Mouse (Mus musculus) neutrophil, adult 83 days (primary cell): ENCODE results near the gene Calb2. TPM values are rescaled to one million over a fixed set of nuclear protein-coding genes. Genes with fewer than 3 reads are reported as not detected.

Experiments used
- total RNA-seq, 2 experiments: library from RNA; stranded (reverse); gene quantifications; one replicate each; pipeline ENCODE4 v1.2.4; 2023

Gene Calb2
- not detected for total RNA-seq

DNA sequence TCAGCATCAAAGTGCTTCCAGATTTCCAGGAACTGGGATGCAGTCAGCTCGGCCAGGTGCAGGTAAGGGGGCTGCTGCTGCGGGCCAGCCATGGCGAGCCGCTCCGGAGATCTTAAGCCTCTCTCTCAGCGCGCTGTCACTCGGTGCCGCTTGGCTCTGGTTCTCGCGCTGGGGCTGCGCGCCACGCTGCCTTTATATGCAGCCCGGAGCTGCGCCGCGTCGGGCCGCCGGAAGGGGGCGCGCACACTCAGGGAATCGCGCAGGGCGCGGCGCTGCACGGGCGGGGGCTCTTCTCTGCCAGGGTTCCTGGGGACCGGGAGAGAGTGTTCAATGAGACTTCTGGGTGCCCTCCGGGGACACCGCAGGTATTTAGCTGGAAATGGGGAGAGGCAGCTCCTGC is at the start of gene Calb2:
TSS of gene Calb2 (minus strand) at position 165 of the 400 bp plus-strand sequence.

DNA sequence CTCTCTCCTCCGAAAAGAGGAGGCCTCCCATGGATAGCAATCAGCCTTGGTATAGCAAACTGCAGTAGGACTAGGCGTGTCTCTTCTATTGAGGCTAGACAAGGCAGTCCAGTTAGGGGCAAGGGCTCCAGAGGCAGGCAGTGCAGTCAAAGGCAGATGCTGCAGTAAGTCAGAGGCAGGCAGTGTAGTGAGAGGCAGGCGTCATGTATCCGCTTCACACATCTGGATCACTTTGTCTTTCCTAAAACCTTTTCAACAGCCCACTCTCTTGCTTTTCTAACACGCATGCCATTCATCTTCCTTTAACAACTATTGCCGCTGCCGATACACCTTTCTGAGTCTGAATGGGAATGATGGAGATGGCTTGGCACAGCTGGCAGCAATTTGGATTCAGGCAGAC is 47.4 kb upstream of the Calb2 start, which contains the start of gene Cmtr2:
TSS of gene Cmtr2 (plus strand) at position 301 of the 400 bp plus-strand sequence.

DNA sequence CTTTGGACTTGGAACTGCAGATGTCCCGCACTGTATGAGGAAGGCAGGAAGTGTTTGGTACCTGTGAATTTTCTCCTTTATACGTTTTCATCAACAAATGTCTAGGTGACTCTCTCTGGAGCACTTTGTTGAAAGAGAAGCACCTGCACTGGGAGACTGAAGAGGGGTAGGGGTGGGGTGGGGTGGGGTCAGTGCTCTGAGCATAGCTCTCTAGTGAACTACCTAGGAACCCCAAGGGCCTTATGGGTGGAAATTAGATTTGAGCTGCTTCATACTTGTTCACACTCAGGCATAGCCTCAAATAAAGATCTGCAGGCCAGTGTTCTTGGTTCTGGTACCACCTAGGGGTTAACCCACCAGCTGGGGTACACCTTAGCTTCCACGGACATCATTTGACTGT is 65.4 kb downstream of the Calb2 start, which contains the start of gene Gm17720:
TSS of gene Gm17720 (minus strand) at position 101 of the 400 bp plus-strand sequence.

DNA sequence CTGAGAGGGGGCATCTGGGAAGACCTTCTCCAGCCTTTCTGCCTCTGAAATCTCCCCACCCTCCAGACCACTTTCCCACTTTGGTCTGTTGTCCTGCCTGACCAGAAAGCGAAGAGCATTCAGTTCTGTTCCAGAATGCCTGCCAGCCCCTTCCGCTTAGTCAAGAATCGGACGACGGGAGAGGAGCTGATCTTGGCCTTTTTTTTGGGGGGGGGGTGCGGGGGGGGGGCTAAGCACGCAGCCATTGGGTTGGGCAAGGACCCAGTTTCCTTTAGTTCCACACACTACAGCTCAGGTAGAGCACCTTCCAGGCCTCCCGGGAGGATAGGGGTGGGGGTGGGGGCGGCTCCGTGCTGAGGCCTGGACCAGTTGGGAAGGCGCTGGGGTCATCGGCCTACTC is 67.1 kb downstream of the Calb2 start, which contains the start of gene Gm21964:
TSS of gene Gm21964 (plus strand) at position 301 of the 400 bp plus-strand sequence.

Other genes with a start within 250 kb of the Calb2 start
- not detected for gene Marveld3, start 206.0 kb downstream of the Calb2 start, total RNA-seq
- gene Tat, start 177.8 kb downstream of the Calb2 start, total RNA-seq = not detected
- gene Chst4, start 128.5 kb downstream of the Calb2 start, total RNA-seq = not detected
- not detected for gene Zfp612, start 88.5 kb downstream of the Calb2 start, total RNA-seq
- gene Gm21964, start 67.0 kb downstream of the Calb2 start, total RNA-seq = not detected
- not detected for gene Gm17720, start 65.5 kb downstream of the Calb2 start, total RNA-seq
- gene Cmtr2, start 47.5 kb upstream of the Calb2 start, total RNA-seq = 1 to 10 TPM; 2.6 to 3.5 TPM
- not detected for gene Hydin, start 98.8 kb upstream of the Calb2 start, total RNA-seq